8 mouse cellular contexts compared by ENCODE assay signal in the genomic region with DNA sequence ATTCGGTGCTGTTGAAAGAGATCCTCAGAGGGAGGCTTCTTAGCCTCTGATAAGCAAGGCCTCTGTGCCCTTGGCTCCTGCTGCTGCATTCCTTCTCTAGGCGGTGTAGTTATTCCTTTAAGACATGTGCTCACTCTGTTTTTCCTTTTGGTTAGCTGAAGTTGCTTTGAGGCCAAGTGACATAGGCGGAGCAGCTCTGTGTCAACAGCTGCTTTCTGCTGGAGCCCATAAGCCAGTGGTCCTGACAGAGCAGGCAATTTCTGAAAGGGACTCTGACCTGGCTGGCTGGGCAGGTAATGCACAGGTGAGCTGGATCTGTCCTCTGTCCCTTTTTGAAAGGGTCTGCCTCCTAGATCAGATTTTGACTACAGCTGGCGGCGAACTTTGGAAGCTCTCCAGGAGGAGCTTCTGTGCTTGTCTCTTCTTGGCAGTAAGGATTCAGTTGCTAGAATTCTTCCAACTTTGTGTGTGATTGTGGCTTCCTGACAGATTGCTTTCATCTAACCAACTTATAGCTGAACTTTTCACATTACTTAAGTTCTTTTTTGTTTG. TPM values are rescaled to one million over a fixed set of nuclear protein-coding genes. Genes with fewer than 3 reads are reported as not detected.
A peak's percentile ranks its signal among the peaks of the same experiment; 100 is the strongest.
DNase-seq lines count a peak whose midpoint lies in the region; ATAC-seq and TF ChIP-seq lines count a peak whose summit lies in the region.

No protein-coding gene starts in this region.

- 0 out of 2 replicates have a peak overlapping the region, but pooled peaks have one; percentile 44 for H3K27ac ChIP-seq in hindbrain, embryonic 16.5 days (ENCODE audit: low read depth, low read length)
- no peak overlapping the region for H3K27ac ChIP-seq in hindbrain, embryonic 13.5 days
- peak overlapping the region; percentile 10 to 61; a peak in 2 of 4 replicates for H3K27ac ChIP-seq in heart, embryonic 14.5 days (replicated peaks in 1 of 2; ENCODE audit: control insufficient read depth in 1 of 2, insufficient read depth in 1 of 2, low read depth in 2 of 2, low read length in 2 of 2)

- TF ChIP-seq POLR2A in myocyte (IDR thresholded peaks at IDR 0.05; ENCODE audit: insufficient read length, low read depth) = no peak

- peaks cover 98% of the 10 kb centered on the region for H3K79me2 ChIP-seq in myocyte (ENCODE audit: control insufficient read depth, insufficient read depth)

- no peak overlapping the region for H3ac ChIP-seq in myocyte (ENCODE audit: control insufficient read depth, insufficient read length)

- no peaks in the 10 kb centered on the region for H3K27me3 ChIP-seq in hindbrain, embryonic 16.5 days (replicated peaks; ENCODE audit: control insufficient read depth, insufficient read depth, low read length)
- H3K27me3 ChIP-seq in hindbrain, embryonic 13.5 days = no peaks in the 10 kb centered on the region
- no peaks in the 10 kb centered on the region for H3K27me3 ChIP-seq in heart, embryonic 14.5 days (ENCODE audit: control insufficient read depth, insufficient read depth, low read length)
- H3K27me3 ChIP-seq in myocyte (ENCODE audit: control insufficient read depth, insufficient read depth, insufficient read length) = no peaks in the 10 kb centered on the region

- peak; percentile 68 to 69 for DNase-seq in cerebellum, postnatal 14 days
- peak; percentile 64 to 69 for DNase-seq in kidney, postnatal 4 days
- no peak for DNase-seq in natural killer cell, adult 2 months (ENCODE audit: low spot score in 2 of 2)

- no peaks in the 10 kb centered on the region for H3K36me3 ChIP-seq in hindbrain, embryonic 16.5 days (ENCODE audit: control insufficient read depth, insufficient read depth, low read length)
- 0 out of 2 replicates have a peak, but pooled peaks cover 3% of the 10 kb centered on the region for H3K36me3 ChIP-seq in hindbrain, embryonic 13.5 days
- H3K36me3 ChIP-seq in heart, embryonic 14.5 days (ENCODE audit: control insufficient read depth, insufficient read depth, low read length) = peaks cover 16% of the 10 kb centered on the region; the same call in 1 of the 2 replicates
- H3K36me3 ChIP-seq in myocyte (ENCODE audit: control insufficient read depth, insufficient read depth) = peaks cover 25% of the 10 kb centered on the region

- 66% methylated on average over 5 of the region's 5 CpGs for WGBS in hindbrain, embryonic 16.5 days
- 75% methylated on average over 5 of the region's 5 CpGs for WGBS in hindbrain, embryonic 13.5 days
- WGBS in heart, embryonic 14.5 days = 47% methylated on average over 5 of the region's 5 CpGs

- H3K9me3 ChIP-seq in hindbrain, embryonic 16.5 days (ENCODE audit: control insufficient read depth, low read length) = no peaks in the 10 kb centered on the region
- no peaks in the 10 kb centered on the region for H3K9me3 ChIP-seq in hindbrain, embryonic 13.5 days
- no peaks in the 10 kb centered on the region for H3K9me3 ChIP-seq in heart, embryonic 14.5 days (ENCODE audit: control insufficient read depth, low read length)

- H3K4me3 ChIP-seq in hindbrain, embryonic 16.5 days (ENCODE audit: low read length) = no peak overlapping the region
- no peak overlapping the region for H3K4me3 ChIP-seq in hindbrain, embryonic 13.5 days
- H3K4me3 ChIP-seq in heart, embryonic 14.5 days (ENCODE audit: control insufficient read depth in 1 of 2, insufficient read depth in 1 of 2, low read depth in 1 of 2, low read length in 2 of 2) = no peak overlapping the region
- no peak overlapping the region for H3K4me3 ChIP-seq in myocyte

- H3K9ac ChIP-seq in hindbrain, embryonic 16.5 days (ENCODE audit: low read depth, low read length) = no peak overlapping the region
- H3K9ac ChIP-seq in hindbrain, embryonic 13.5 days = no peak overlapping the region
- no peak overlapping the region for H3K9ac ChIP-seq in heart, embryonic 14.5 days (ENCODE audit: low read length)

- ATAC-seq in hindbrain, embryonic 16.5 days = no peak
- ATAC-seq in hindbrain, embryonic 13.5 days (ENCODE audit: low FRiP score) = no peak
- ATAC-seq in heart, embryonic 14.5 days (ENCODE audit: insufficient number of reproducible peaks, insufficient read depth, low FRiP score, low read depth) = no peak
- ATAC-seq in erythroid progenitor cell, adult 5-6 weeks (replicated peaks; ENCODE audit: low FRiP score, poor library complexity, severe bottlenecking) = no peak

- no peak overlapping the region for H3K4me2 ChIP-seq in hindbrain, embryonic 16.5 days (ENCODE audit: low read length)
- no peak overlapping the region for H3K4me2 ChIP-seq in hindbrain, embryonic 13.5 days
- 0 out of 2 replicates have a peak overlapping the region, but pooled peaks have one; percentile 10 for H3K4me2 ChIP-seq in heart, embryonic 14.5 days (ENCODE audit: low read length)
- peak overlapping the region; percentile 43 for H3K4me2 ChIP-seq in myocyte (ENCODE audit: low read depth)

- H3K4me1 ChIP-seq in hindbrain, embryonic 16.5 days (ENCODE audit: control insufficient read depth, insufficient read depth, low read depth, low read length) = peaks cover 3% of the 10 kb centered on the region; the same call in 1 of the 2 replicates
- H3K4me1 ChIP-seq in hindbrain, embryonic 13.5 days (replicated peaks) = peaks cover 13% of the 10 kb centered on the region
- peaks cover 7 to 30% of the 10 kb centered on the region in 2 experiments for H3K4me1 ChIP-seq in heart, embryonic 14.5 days (ENCODE audit: control insufficient read depth in 2 of 2, insufficient read depth in 2 of 2, low read length in 2 of 2)

TF ChIP-seq in myocyte, 11 proteins besides CTCF, POLR2A, EP300 and RAD21:
- no peak for TF ChIP-seq CEBPB (IDR thresholded peaks at IDR 0.05; ENCODE audit: insufficient read depth, poor library complexity, severe bottlenecking)
- TF ChIP-seq USF1 (IDR thresholded peaks at IDR 0.05; ENCODE audit: low read depth) = no peak
- TF ChIP-seq REST (IDR thresholded peaks at IDR 0.05; ENCODE audit: insufficient read depth, insufficient read length) = no peak
- TF ChIP-seq MYOD1 (IDR thresholded peaks at IDR 0.05; ENCODE audit: control insufficient read depth in 1 of 3, insufficient read length in 2 of 3, low read depth in 2 of 3) = peak; percentile 13 to 86 (median 65)
- no peak for TF ChIP-seq SRF (IDR thresholded peaks at IDR 0.05; ENCODE audit: control insufficient read depth, insufficient read length, low read depth)
- no peak for TF ChIP-seq POLR2AphosphoS2 (IDR thresholded peaks at IDR 0.05; ENCODE audit: insufficient read length, low read depth)
- TF ChIP-seq MYOG (IDR thresholded peaks at IDR 0.05; ENCODE audit: control insufficient read depth in 1 of 3, insufficient read depth in 1 of 3, insufficient read length in 2 of 3, low read depth in 2 of 3) = peak in 2 of 3 experiments; percentile 79 to 86
- no peak for TF ChIP-seq TCF3 (IDR thresholded peaks at IDR 0.05; ENCODE audit: insufficient read length, low read depth)
- no peak for TF ChIP-seq E2F4 (IDR thresholded peaks at IDR 0.05; ENCODE audit: insufficient read depth)
- no peak for TF ChIP-seq MAX (IDR thresholded peaks at IDR 0.05; ENCODE audit: low read depth)
- peak; percentile 31 for TF ChIP-seq TCF12 (IDR thresholded peaks at IDR 0.05; ENCODE audit: insufficient read depth, poor library complexity, severe bottlenecking)

RNA-seq across cellular contexts. Expression of a gene that starts 37.2 kb away (rescaled TPM):
- 9.9 and 12.1 TPM in 2 replicates for polyA plus RNA-seq in hindbrain, embryonic 16.5 days (2015; fragmentation: Nextera tagmentation; extraction: Ambion mirVana)
- 11.4 and 12.8 TPM in 2 replicates for polyA plus RNA-seq in hindbrain, embryonic 13.5 days (2015; fragmentation: Nextera tagmentation; extraction: Ambion mirVana)
- 22.3 and 22.5 TPM in 2 replicates for polyA plus RNA-seq in heart, embryonic 14.5 days (2014; fragmentation: Nextera tagmentation; extraction: Ambion mirVana)
- 64.0 TPM for polyA plus RNA-seq in myocyte (2012; fragmentation: generic; extraction: Trizol)
- total RNA-seq in erythroid progenitor cell, adult 5-6 weeks (2015; ENCODE audit: low replicate concordance) = 39.8 and 46.9 TPM in 2 replicates
- total RNA-seq in erythroid progenitor cell, adult 5-6 weeks (2017; ENCODE audit: low replicate concordance) = 63.2 and 67.7 TPM in 2 replicates

Comparison
In these comparisons a context has a peak if more than half of its experiments do, and no peak if none do; other contexts are left out.
1. H3K4me2 ChIP-seq: peak in heart, embryonic 14.5 days (single experiment) and myocyte (single experiment); none in hindbrain, embryonic 16.5 days (single experiment) and hindbrain, embryonic 13.5 days (single experiment).
2. DNase-seq: peak in cerebellum, postnatal 14 days (2 of 2) and kidney, postnatal 4 days (2 of 2); none in natural killer cell, adult 2 months (0 of 2).